Mouse (Mus musculus): Measurements from ENCODE around the gene Dapk3.

GRCm38 (mm10) chr10:81201807-81202758 lies 19.3 kb downstream of the Dapk3 start, which contains the start of gene Nmrk2:
- TF ChIP-seq CTCF (IDR thresholded peaks at IDR 0.05; ENCODE audit: borderline replicate concordance, insufficient read depth, low read length) (no peak), POLR2A (IDR thresholded peaks at IDR 0.05; ENCODE audit: low read depth, low read length) (no peak)
